Mouse (Mus musculus) kidney, adult 2 months (tissue): Measurements from ENCODE around the gene Abcg4. TPM values are rescaled to one million over a fixed set of nuclear protein-coding genes. Genes with fewer than 3 reads are reported as not detected.
A peak's percentile ranks its signal among the peaks of the same experiment; 100 is the strongest.

Experiments
- DNase-seq: peaks from one replicate; pipeline ENCODE4 v3.0.0; 2021
- H3K27ac ChIP-seq: fragments of 200-500 bp; 2 replicates; pipeline ENCODE4 v1.5.1; 2012; ENCODE audit warnings: low read depth, low read length, control low read depth, inconsistent platforms; ENCODE audit not compliant: insufficient read depth
- H3K27me3 ChIP-seq: fragments of 200-500 bp; replicated peaks from 2 replicates; pipeline ENCODE4 v1.6.1; 2012; ENCODE audit warnings: mild to moderate bottlenecking, moderate library complexity, low read length, inconsistent platforms; ENCODE audit not compliant: control insufficient read depth, insufficient read depth
- H3K36me3 ChIP-seq: fragments of 200-500 bp; 2 replicates; pipeline ENCODE4 v1.6.1; 2012; ENCODE audit warnings: mild to moderate bottlenecking, moderate library complexity, low read length, inconsistent platforms; ENCODE audit not compliant: control insufficient read depth, insufficient read depth
- H3K4me1 ChIP-seq: fragments of 200-500 bp; 2 replicates; pipeline ENCODE4 v1.6.1; 2011; ENCODE audit warnings: low read length; ENCODE audit not compliant: control insufficient read depth, insufficient read depth
- H3K4me3 ChIP-seq: fragments of 200-500 bp; 2 replicates; pipeline ENCODE4 v1.5.1; 2011; ENCODE audit warnings: mild to moderate bottlenecking, low read depth, low read length, control low read depth; ENCODE audit not compliant: insufficient read depth
- CTCF ChIP-seq: fragments of 200-500 bp; conservative IDR thresholded peaks from 2 replicates; pipeline ENCODE4 v1.5.1; 2011; ENCODE audit warnings: low read depth, mild to moderate bottlenecking, control low read depth, low read length, moderate library complexity, mixed read lengths; ENCODE audit not compliant: insufficient read depth, insufficient read length
- POLR2A ChIP-seq: fragments of 200-500 bp; IDR thresholded peaks from one replicate; pipeline ENCODE4 v1.6.1; 2011; ENCODE audit warnings: low read depth, low read length, control low read depth
- WGBS: fragments of 180-500 bp; shearing (Covaris S2); methylation state at CpG from one replicate; pipeline ENCODE4 v1.1.7; 2018; 5-methylcytosine and 5-hydroxymethylcytosine counted together
- polyA plus RNA-seq: library from polyadenylated mRNA; depleted of rRNA; stranded (reverse); fragments of >200 nt; gene quantifications from 2 replicates; pipeline ENCODE4 v1.2.3, GENCODE M21; 2012

The Abcg4 gene
- polyA plus RNA-seq, 1 experiment, result 0.45 TPM

DNA sequence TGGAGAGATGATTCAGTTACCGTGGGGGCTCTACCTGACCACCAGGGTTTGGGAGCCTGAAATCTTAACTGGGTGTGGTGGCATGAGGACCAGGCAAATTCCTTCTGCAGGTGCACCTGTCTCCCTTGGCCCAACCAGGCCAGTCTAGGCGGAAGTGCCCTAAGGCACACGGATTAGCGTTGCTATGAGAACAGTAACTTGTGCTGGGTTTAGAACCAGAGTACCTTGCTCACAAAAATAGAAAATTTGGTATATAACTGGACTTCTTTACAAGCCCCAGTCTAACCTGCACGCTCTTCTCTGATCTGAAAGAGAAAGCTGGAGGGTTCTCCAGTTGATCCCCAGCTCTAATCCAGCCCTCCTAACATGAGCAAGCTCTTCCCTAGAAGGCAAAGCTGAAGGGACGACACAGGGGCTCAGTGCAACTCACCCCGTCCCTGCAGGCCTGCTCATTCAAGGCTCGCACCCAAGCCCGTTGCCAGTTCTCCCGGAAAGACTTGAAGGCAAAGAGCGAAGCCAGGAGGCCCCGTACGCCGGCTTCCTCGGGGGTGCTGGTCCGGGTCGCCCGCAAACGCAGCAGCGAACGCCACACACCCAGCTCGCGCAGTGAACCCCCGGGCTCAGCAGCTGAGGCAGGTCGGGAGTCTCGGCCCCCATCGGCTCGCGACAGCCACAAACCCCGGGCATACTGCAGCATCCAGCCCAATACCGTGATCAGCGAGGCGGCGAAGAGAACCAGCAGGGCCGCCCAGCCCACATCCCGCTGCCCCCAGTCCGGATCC, 30.9 kb upstream of the Abcg4 start:
- H3K27ac ChIP-seq, result peak overlapping the region; percentile 93
- WGBS, result 2% methylated on average over 37 of the region's 37 CpGs
- H3K4me3 ChIP-seq, result peak overlapping the region; percentile 98
- H3K4me1 ChIP-seq, result peaks cover 9% of the 10 kb centered on the region
- TF ChIP-seq CTCF, result no peak
- TF ChIP-seq POLR2A, result no peak
- DNase-seq, result peak; percentile 45
- H3K27me3 ChIP-seq, result no peaks in the 10 kb centered on the region
- peaks cover 10% of the 10 kb centered on the region for H3K36me3 ChIP-seq

DNA sequence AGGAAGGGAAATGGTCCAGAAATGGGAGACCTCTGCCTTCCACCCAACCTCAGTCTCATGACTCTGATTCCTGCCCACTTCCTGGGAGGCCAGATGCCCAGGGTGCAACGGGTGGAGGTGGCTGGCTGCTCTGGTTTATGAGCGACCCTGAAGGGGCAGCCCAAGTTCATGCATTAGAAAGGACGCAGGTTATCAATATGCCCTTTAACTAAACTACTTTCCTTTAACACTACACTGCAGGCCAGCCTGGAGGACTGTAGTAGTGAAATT, 30.3 kb upstream of the Abcg4 start:
- H3K4me3 ChIP-seq, result peak overlapping the region; percentile 98
- DNase-seq, result peak; percentile 81
- WGBS, result 9% methylated on average over 3 of the region's 3 CpGs
- H3K27ac ChIP-seq, result peak overlapping the region; percentile 93
- no peaks in the 10 kb centered on the region for H3K27me3 ChIP-seq
- TF ChIP-seq CTCF (no peak), POLR2A (no peak)
- peaks cover 10% of the 10 kb centered on the region for H3K36me3 ChIP-seq
- peaks cover 9% of the 10 kb centered on the region for H3K4me1 ChIP-seq

DNA sequence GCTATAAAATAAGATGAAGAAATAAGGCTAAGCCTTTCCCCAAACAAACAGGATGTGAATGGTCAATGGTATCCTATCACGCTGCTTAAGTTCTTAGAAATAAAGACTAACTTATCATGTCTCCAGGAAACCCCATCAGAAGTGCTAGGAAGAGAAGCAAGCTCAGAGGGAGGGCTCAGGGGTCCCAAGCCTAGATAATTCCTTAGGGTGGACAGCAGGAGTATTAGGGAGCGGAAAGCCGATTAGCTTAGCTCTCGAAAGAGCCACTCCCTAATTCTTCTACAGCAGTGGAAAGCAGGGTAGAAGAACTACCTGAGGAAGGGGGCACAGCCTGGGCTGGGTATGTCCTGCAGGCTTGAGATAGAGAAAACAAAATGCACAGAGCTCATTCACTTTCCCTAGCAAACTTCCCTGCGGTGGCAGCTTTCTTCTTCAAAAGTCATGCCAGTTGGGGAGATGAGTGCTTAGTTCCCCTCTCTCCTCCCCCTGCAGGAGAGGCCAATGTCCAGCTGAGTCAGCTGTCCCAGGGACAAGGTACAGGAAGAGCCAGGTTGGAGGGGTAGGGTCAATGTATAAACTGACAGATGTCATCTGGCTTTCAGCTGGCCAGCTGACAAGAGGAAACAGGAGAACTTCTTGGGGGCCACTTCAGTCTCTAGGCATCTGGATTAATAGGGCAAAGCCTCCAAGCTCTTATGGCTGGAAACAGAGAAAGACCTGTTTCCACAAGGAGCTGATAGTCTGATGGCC, 29.8 kb upstream of the Abcg4 start:
- no peaks in the 10 kb centered on the region for H3K27me3 ChIP-seq
- 36% methylated on average over 5 of the region's 5 CpGs for WGBS
- TF ChIP-seq POLR2A, result no peak
- TF ChIP-seq CTCF, result 0 out of 2 replicates have a peak, but pooled peaks have one; percentile 4
- H3K4me3 ChIP-seq, result peak overlapping the region; percentile 98
- peak overlapping the region; percentile 93 for H3K27ac ChIP-seq
- peaks cover 9% of the 10 kb centered on the region for H3K4me1 ChIP-seq
- H3K36me3 ChIP-seq, result peaks cover 10% of the 10 kb centered on the region
- peak; percentile 91 for DNase-seq

GRCm38 (mm10) chr9:44317452-44317851, 29.0 kb upstream of the Abcg4 start:
- Histone ChIP-seq H3K4me3 (peak overlapping the region; percentile 98; the same call in 1 of the 2 replicates), H3K27ac (peak overlapping the region; percentile 69), H3K36me3 (peaks cover 12% of the 10 kb centered on the region), H3K27me3 (no peaks in the 10 kb centered on the region), H3K4me1 (peaks cover 9% of the 10 kb centered on the region)
- no peak for TF ChIP-seq CTCF
- DNase-seq, result no peak
- 71% methylated on average over 4 of the region's 4 CpGs for WGBS

GRCm38 (mm10) chr9:44314910-44315309, 26.5 kb upstream of the Abcg4 start:
- no peak for DNase-seq
- peaks cover 12% of the 10 kb centered on the region for H3K36me3 ChIP-seq
- H3K4me3 ChIP-seq, result no peak overlapping the region
- TF ChIP-seq CTCF, result no peak
- TF ChIP-seq POLR2A, result no peak
- H3K4me1 ChIP-seq, result peaks cover 3% of the 10 kb centered on the region
- 91% methylated on average over 18 of the region's 18 CpGs for WGBS
- H3K27me3 ChIP-seq, result no peaks in the 10 kb centered on the region
- no peak overlapping the region for H3K27ac ChIP-seq

GRCm38 (mm10) chr9:44314257-44314547, 25.8 kb upstream of the Abcg4 start:
- no peaks in the 10 kb centered on the region for H3K27me3 ChIP-seq
- peaks cover 3% of the 10 kb centered on the region for H3K4me1 ChIP-seq
- WGBS, result 92% methylated on average over 4 of the region's 4 CpGs
- no peak overlapping the region for H3K4me3 ChIP-seq
- DNase-seq, result no peak
- TF ChIP-seq POLR2A, result no peak
- no peak for TF ChIP-seq CTCF
- H3K36me3 ChIP-seq, result peaks cover 12% of the 10 kb centered on the region
- no peak overlapping the region for H3K27ac ChIP-seq

DNA sequence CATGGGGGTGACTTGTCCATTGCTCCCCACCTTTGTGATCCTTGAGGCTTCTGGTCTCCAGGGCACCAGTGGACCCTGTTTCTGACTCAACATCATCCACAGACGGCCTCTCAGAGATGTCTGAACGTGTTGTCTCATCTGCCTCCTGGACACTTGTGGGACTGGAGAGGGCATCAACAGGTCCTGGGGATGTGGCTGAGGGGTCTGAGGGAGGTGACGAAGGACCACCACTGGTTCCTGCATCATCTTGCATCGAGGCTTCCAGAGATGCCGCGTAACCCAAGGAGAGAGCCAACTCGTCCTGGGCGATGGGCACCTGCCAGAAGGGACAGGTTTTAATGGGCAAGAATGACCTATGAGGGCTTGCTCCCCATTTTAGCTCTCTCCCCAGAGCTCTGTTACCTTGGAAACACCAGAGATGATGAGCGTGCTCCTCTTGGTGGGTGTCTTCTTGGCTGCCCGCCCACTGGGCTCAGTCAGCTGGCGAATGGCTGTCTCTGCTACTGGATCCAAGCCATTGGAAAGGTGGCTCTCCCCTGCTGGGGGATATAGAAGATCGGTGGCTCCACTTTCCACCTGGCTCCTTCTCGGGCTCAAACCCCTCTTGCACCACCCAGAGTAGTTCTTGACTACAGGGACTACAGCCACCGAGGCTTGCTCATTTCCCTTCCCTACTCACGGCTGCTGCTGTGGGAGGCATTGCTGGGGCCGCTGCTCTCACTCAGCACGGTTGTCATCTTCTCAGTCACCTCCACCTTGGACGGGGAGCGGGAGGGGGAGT, 25.3 kb upstream of the Abcg4 start:
- Histone ChIP-seq H3K27me3 (no peaks in the 10 kb centered on the region), H3K27ac (no peak overlapping the region), H3K36me3 (peaks cover 12% of the 10 kb centered on the region), H3K4me3 (no peak overlapping the region), H3K4me1 (peaks cover 3% of the 10 kb centered on the region)
- WGBS, result 79% methylated on average over 19 of the region's 19 CpGs
- DNase-seq, result no peak
- TF ChIP-seq POLR2A, result no peak
- no peak for TF ChIP-seq CTCF
